Mouse (Mus musculus) megakaryocyte-erythroid progenitor cell, adult 5-6 weeks (primary cell): Measurements from ENCODE around the gene Slit1. TPM values are rescaled to one million over a fixed set of nuclear protein-coding genes. Genes with fewer than 3 reads are reported as not detected.

Source experiments
- ATAC-seq: replicated peaks from 2 replicates; pipeline ENCODE4 v1.8.0; 2016; ENCODE audit warnings: mild to moderate bottlenecking, inconsistent platforms; ENCODE audit not compliant: severe bottlenecking, poor library complexity, low FRiP score, low TSS enrichment
- total RNA-seq, 2 experiments: library from RNA; stranded (forward) in 1 of 2; stranded (reverse) in 1 of 2; fragments of 200-1000, 215-1000 nt in 1 of 2; fragments of >200 nt in 1 of 2; fragmentation: Nextera tagmentation in 1 of 2; gene quantifications; 2 replicates each; pipeline ENCODE4 v1.2.3; 2014 to 2017

Slit1 gene
- total RNA-seq, 2 experiments from 2014 or later, result 0.50 TPM; not detected in 1

- ATAC-seq, result no peak
Measured at GRCm38 (mm10) chr19:41734685-41735084, 8.8 kb downstream of the Slit1 start.

- ATAC-seq, result no peak
Measured at GRCm38 (mm10) chr19:41725491-41725890, 18.0 kb downstream of the Slit1 start.

- no peak for ATAC-seq
Measured at GRCm38 (mm10) chr19:41724831-41725470, 18.5 kb downstream of the Slit1 start.

- no peak for ATAC-seq
Measured at GRCm38 (mm10) chr19:41723337-41723736, 20.1 kb downstream of the Slit1 start.

GRCm38 (mm10) chr19:41719436-41719835 lies 24.0 kb downstream of the Slit1 start:
- no peak for ATAC-seq

- ATAC-seq, result no peak
Measured at GRCm38 (mm10) chr19:41716233-41717218, 26.9 kb downstream of the Slit1 start.

DNA sequence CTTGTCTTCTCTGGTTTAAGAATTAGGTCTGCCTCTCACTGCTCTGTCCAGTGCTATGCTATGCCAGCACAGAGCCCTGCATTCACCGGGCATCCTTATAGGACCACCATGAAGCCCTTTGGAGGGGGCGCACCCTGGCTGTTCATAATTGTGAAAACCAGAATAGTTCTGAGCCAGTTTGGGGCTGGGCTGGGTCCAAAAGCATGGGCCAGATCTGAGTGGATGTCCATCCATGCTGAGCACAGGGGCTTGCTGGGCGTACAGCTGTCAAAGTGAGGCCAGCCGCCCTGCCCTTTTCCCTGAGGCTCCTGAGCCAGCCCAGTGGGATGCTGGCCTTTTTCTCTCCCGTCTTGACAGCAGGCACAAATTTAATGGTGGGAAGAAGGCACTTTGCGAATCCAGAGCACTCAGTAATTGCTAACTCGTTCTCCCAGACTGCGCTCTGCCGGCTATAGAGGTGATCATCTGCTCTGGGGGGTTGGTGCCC lies 29.0 kb downstream of the Slit1 start:
- no peak for ATAC-seq

DNA sequence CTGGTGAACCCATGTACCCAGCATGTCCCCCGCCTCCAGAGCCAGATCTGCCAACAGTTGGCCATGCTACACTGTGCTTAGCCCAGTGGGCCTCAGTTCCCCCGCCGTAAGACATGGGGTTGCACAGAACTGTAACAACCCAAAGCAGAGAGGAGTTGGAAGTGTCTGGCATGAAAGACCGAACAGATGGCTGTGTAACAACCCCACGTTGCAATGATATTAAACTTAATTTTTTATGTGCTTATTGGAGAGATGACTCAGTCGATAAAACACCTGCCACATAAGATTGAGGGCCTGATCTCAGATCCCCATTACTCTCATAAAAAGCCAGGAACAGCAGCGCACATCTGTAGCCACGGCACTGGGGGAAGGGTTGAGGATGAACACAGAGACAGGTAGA lies 30.6 kb downstream of the Slit1 start:
- no peak for ATAC-seq

DNA sequence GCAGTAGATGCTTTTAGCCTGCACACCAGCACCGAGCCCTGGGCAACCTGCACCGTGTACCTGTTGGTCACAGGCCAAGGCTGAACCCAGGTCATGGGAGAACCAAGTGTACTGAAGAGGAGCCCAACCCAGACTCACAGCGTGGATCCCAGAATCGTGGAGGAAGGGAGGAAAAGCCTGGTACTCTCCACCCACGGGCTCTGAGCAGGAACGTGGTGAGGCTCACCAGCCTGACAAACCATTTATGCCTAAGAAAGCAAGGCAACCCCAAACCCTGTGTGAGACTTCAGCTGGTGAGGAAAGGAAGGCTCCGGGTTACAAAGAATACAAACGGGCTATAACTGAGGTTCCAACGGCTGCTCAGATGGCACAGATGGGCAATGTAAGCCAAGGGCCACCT lies 31.8 kb downstream of the Slit1 start:
- ATAC-seq, result no peak

DNA sequence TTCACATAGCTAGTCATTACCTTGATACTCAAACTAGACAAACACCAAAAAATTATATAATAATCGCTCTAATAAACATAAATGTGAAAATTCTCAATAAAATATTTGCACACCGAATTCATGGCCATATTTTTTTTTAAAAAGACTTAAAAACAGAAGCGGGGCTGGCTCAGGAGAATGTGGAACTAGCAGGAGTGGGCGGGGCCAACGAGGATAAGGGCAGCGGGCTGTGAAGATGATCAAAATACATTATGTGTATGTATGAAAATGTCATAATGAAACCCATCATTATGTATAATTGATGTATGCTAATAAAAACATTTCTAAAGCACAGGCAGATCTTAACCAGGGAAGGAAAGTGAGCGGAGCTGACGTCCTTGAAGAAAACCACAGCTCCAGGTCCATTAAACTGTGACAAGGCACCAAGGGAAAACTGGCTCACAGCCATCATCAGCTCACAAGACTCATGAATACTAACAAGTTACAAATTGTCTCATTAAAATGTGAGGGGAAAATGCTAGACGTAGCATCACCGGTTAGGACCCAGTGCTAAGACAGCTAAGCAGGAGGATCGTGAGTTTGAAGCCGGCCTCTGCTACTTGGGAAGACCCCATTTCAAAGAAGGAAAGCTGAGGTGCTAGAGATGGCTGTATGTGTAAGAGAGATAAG lies 33.8 kb downstream of the Slit1 start:
- ATAC-seq, result no peak

GRCm38 (mm10) chr19:41707850-41708249 lies 35.6 kb downstream of the Slit1 start:
- ATAC-seq, result no peak

- ATAC-seq, result no peak
Measured at GRCm38 (mm10) chr19:41706094-41706828, 37.2 kb downstream of the Slit1 start.

DNA sequence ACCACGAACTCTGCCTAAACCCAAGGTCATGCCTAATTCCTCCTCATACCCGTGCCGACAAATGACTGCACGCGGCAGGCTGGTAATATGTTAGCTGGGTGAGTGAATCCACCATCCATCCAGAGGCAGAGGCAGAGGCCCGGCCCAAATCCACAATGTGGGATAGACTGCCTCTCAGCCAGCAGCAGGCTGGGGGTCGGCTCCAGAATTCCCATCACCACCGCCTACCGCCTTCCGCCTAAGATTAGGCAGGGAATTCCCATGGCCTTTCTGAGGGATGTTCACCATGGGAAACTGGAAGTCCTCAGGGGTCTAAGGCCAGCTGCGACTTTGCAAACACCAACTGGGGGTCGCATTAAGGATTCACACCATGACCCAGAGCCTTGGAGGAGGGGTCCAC lies 38.0 kb downstream of the Slit1 start:
- no peak for ATAC-seq

DNA sequence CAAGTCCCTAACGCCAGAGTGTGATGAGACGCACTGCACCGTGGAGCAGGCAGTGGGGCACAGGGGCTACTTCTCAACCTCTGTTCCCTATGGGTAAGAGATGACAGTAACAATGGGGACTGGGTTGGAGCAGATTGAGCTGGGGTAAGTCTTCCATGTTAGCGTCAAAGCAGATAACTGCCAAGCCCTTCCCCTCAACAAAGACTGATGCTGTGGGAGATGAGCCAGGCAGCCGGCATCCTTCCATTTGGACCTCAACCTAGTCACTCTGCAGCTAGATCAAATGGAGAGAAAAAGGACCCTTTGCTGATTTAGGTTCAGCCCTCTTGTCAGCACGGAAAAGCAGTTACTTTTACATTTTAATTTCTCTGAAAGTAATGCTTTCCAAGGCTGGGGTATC lies 40.8 kb downstream of the Slit1 start:
- no peak for ATAC-seq

DNA sequence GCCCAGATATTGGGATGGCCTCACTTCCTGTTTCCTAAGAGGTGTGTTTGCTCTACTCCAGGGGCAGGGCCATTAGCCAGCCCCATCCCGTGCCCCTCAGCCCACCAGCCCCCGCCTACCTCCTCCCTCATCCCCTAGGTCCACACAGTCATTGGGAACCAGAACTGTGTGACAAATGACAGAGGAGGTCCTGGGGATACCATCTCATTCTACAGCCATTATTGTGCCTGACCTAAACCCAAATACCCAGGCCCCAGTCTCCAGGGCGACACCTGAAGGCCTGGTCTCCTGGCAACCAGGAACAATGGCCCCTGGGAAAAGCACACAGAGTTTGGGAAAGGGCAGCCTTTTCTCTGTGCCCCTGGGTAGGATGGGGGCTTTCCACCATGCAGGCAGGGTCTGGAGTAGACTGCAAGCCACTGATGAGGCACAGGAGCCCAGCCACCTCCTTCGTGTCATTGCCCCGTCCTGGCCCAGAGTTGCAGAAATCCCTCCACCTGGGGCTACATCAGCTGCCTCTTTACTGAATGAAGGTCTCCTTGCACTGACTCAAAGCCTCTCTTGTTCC lies 44.5 kb downstream of the Slit1 start:
- no peak for ATAC-seq

DNA sequence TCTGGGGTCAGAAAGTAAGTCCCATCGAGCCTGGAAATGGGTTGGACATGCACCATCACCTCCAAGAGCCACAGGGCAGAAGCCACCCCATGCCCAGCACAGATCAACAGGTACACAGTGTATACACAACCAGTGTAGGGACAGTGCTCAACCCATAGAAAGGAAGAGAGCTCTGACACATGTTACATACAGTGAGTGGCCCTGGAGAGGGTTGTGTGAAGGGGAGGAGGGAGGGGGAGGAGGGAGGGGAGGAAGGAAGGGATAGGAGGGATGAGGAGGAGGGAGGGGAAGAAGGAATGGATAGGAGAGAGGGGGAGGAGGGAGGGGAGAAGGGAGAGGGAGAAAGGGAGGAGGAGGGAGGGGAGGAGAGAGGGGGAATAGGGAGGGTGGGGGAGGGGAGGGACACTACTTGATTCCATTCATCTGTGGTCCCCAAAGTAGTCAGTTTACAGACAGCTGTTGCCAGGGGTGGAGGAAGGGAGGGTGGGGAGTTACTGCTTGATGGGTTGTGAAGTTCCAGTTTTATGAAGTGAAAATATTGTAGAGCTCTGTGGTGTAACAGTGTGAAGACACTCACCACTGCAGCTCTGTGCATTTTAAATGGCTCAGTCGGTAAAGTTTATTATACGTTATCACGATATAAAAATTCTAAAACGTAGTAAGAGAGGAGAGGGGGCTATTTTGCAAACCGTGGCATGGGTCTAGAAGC lies 45.5 kb downstream of the Slit1 start:
- no peak for ATAC-seq

DNA sequence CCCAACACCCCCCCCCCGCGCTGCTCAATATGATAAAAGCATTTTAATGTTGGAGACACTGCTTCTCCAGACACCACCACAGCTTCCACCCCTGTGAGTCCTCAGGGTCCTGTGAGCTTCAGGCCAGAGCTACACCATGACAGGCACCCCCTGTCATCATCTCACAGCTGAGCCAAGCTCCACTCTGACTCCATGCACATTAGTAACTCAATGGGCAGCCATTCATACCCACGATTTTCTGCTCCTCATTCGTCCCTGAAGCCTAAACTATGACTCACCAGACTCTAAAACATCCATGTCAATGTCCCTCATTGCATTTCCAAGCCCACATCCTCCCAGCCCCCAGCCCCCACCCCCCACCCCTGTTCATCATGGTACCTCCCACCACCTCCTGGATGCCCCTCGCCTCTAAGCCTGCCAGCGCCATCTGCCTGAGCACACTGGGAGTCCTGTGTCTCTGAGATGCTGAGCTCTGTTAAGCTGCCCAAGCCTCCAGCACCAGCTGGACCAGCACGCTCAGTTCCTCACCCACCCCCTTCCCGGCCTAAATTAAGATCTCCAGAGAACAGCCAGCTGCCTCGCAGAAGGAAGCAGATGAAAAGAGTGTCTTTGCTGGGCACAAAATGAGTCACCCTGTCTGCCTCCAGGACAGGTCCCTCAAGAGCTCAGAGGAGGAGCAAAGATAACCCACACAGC lies 46.2 kb downstream of the Slit1 start:
- no peak for ATAC-seq

GRCm38 (mm10) chr19:41696443-41696842 lies 47.0 kb downstream of the Slit1 start:
- ATAC-seq, result no peak
